Mouse (Mus musculus) heart, postnatal 0 days (tissue): ENCODE measurements around the gene Hist1h1d.
"Not testable (repeated sequence)": the region's sequence is repeated elsewhere in the genome, so short reads cannot be mapped to it uniquely, and the experiment has no call there.

Source experiments
- CTCF ChIP-seq: IDR thresholded peaks from 2 replicates; pipeline ENCODE4 v1.5.1; 2016; ENCODE audit warnings: antibody characterized with exemption, control low read depth, low read depth
- EP300 ChIP-seq: IDR thresholded peaks from 2 replicates; pipeline ENCODE4 v1.6.1; 2016; ENCODE audit warnings: antibody characterized with exemption, low read depth

GRCm38 (mm10) chr13:23573898-23574524, 20.9 kb downstream of the Hist1h1d start, which contains the start of the genes Hist1h2bf and Hist1h2ad:
- not testable (repeated sequence) for TF ChIP-seq CTCF
- TF ChIP-seq EP300: peak; percentile 90
